Mouse (Mus musculus) CH12.LX (cell line): ENCODE data around the gene Ccser1. TPM values are rescaled to one million over a fixed set of nuclear protein-coding genes. Genes with fewer than 3 reads are reported as not detected.

ENCODE experiments used
- DNase-seq: peaks from one replicate; pipeline ENCODE4 v3.0.0-alpha.2; 2013; ENCODE audit errors: extremely low read depth
- H3K27ac ChIP-seq: 2 replicates; pipeline ENCODE4 v1.5.1; 2012; ENCODE audit warnings: low read depth, mild to moderate bottlenecking, control low read depth, moderate library complexity; ENCODE audit not compliant: insufficient read depth
- H3K27me3 ChIP-seq: replicated peaks from 2 replicates; pipeline ENCODE3; 2012; ENCODE audit warnings: inconsistent platforms
- H3K36me3 ChIP-seq, 2 experiments: replicated peaks in 1 of 2; 2 replicates each; pipeline versions ENCODE3 to v1.6.1; 2012; ENCODE audit warnings: inconsistent platforms in 1 of 2, low read length in 1 of 2, mild to moderate bottlenecking in 1 of 2, mixed read lengths in 1 of 2, moderate library complexity in 1 of 2; ENCODE audit not compliant: control insufficient read depth in 1 of 2, insufficient read depth in 1 of 2
- H3K4me1 ChIP-seq, 2 experiments: 2 replicates each; pipeline ENCODE4 v1.6.1; 2012; ENCODE audit warnings: inconsistent platforms in 1 of 2, moderate library complexity in 1 of 2; ENCODE audit not compliant: insufficient read depth in 2 of 2, control insufficient read depth in 1 of 2
- H3K4me2 ChIP-seq: 2 replicates; pipeline ENCODE4 v1.6.1; 2012; ENCODE audit warnings: low read depth, mild to moderate bottlenecking, control low read depth; ENCODE audit not compliant: poor library complexity, insufficient read depth, severe bottlenecking
- H3K4me3 ChIP-seq, 3 experiments: fragments of 150-350 bp in 1 of 3; sonication (generic) in 1 of 3; replicated peaks in 1 of 3; 2 replicates each; pipeline versions ENCODE3 to v1.5.1; 2011 to 2012; ENCODE audit warnings: low read depth in 2 of 3, low read length in 2 of 3, mild to moderate bottlenecking in 2 of 3, moderate library complexity in 2 of 3, control low read depth in 1 of 3, improper control_type of control experiment in 1 of 3, inconsistent platforms in 1 of 3, mixed read lengths in 1 of 3; ENCODE audit not compliant: poor library complexity in 1 of 3
- H3K79me2 ChIP-seq: replicated peaks from 2 replicates; pipeline ENCODE4 v1.6.1; 2012; ENCODE audit warnings: mild to moderate bottlenecking, moderate library complexity; ENCODE audit not compliant: control insufficient read depth, poor library complexity, insufficient read depth, severe bottlenecking; ENCODE audit errors: extremely low read depth
- H3K9ac ChIP-seq: 2 replicates; pipeline ENCODE4 v1.6.1; 2012; ENCODE audit warnings: low read depth, mild to moderate bottlenecking, control low read depth, moderate library complexity; ENCODE audit not compliant: insufficient read depth
- H3K9me3 ChIP-seq: replicated peaks from 2 replicates; pipeline ENCODE3; 2012; ENCODE audit warnings: low read length, inconsistent platforms, mixed read lengths
- BHLHE40 ChIP-seq: IDR thresholded peaks from 2 replicates; pipeline ENCODE4 v1.6.1; 2011; ENCODE audit warnings: mild to moderate bottlenecking, low read depth, low read length, improper control_type of control experiment
- CHD2 ChIP-seq: IDR thresholded peaks from 2 replicates; pipeline ENCODE4 v1.6.1; 2011; ENCODE audit warnings: low read length, improper control_type of control experiment
- E2F4 ChIP-seq: IDR thresholded peaks from 2 replicates; pipeline ENCODE4 v1.6.1; 2011; ENCODE audit warnings: low read depth, low read length, improper control_type of control experiment; ENCODE audit not compliant: insufficient replicate concordance
- ELF1 ChIP-seq: IDR thresholded peaks from 2 replicates; pipeline ENCODE4 v1.6.1; 2014; ENCODE audit warnings: low read depth, mild to moderate bottlenecking, inconsistent platforms, low read length, improper control_type of control experiment
- ETS1 ChIP-seq: conservative IDR thresholded peaks from 2 replicates; pipeline ENCODE4 v1.6.1; 2012; ENCODE audit warnings: low read depth, mild to moderate bottlenecking, inconsistent platforms, low read length, improper control_type of control experiment, moderate library complexity
- GABPA ChIP-seq: IDR thresholded peaks from 2 replicates; pipeline ENCODE4 v1.6.1; 2012; ENCODE audit warnings: low read depth, low read length, improper control_type of control experiment, inconsistent platforms; ENCODE audit not compliant: insufficient replicate concordance
- HCFC1 ChIP-seq: IDR thresholded peaks from 2 replicates; pipeline ENCODE4 v1.6.1; 2012; ENCODE audit warnings: low read depth, mild to moderate bottlenecking, inconsistent platforms, low read length, improper control_type of control experiment
- JUN ChIP-seq: IDR thresholded peaks from 2 replicates; pipeline ENCODE4 v1.6.1; 2011; ENCODE audit warnings: low read depth, mild to moderate bottlenecking, low read length, improper control_type of control experiment, moderate library complexity; ENCODE audit not compliant: insufficient read depth
- JUND ChIP-seq: conservative IDR thresholded peaks from 2 replicates; pipeline ENCODE4 v1.6.1; 2011; ENCODE audit warnings: low read depth, low read length, improper control_type of control experiment
- KAT2A ChIP-seq: IDR thresholded peaks from 2 replicates; pipeline ENCODE4 v1.6.1; 2012; ENCODE audit warnings: low read length, improper control_type of control experiment, inconsistent platforms; ENCODE audit not compliant: insufficient replicate concordance
- MAFK ChIP-seq: IDR thresholded peaks from 2 replicates; pipeline ENCODE4 v1.6.1; 2011; ENCODE audit warnings: low read length, improper control_type of control experiment; ENCODE audit not compliant: insufficient replicate concordance
- MAZ ChIP-seq: IDR thresholded peaks from 2 replicates; pipeline ENCODE4 v1.6.1; 2012; ENCODE audit warnings: low read depth, mild to moderate bottlenecking, inconsistent platforms, low read length, improper control_type of control experiment, moderate library complexity
- MEF2A ChIP-seq: IDR thresholded peaks from 2 replicates; pipeline ENCODE4 v1.6.1; 2014; ENCODE audit warnings: low read depth, mild to moderate bottlenecking, inconsistent platforms, low read length, improper control_type of control experiment, borderline replicate concordance
- MXI1 ChIP-seq: IDR thresholded peaks from 2 replicates; pipeline ENCODE4 v1.6.1; 2011; ENCODE audit warnings: mild to moderate bottlenecking, low read depth, low read length, improper control_type of control experiment
- NELFE ChIP-seq: IDR thresholded peaks from 2 replicates; pipeline ENCODE4 v1.6.1; 2011; ENCODE audit warnings: low read depth, low read length, improper control_type of control experiment
- PAX5 ChIP-seq: IDR thresholded peaks from 2 replicates; pipeline ENCODE4 v1.6.1; 2012; ENCODE audit warnings: low read length, inconsistent platforms, mixed read lengths
- POLR2A ChIP-seq: IDR thresholded peaks from 2 replicates; pipeline ENCODE4 v1.6.1; 2011; ENCODE audit warnings: low read depth, mild to moderate bottlenecking, improper control_type of control experiment, low read length
- RAD21 ChIP-seq: IDR thresholded peaks from 2 replicates; pipeline ENCODE4 v1.6.1; 2011; ENCODE audit warnings: low read depth, mild to moderate bottlenecking, low read length, improper control_type of control experiment, moderate library complexity
- RCOR1 ChIP-seq: conservative IDR thresholded peaks from 2 replicates; pipeline ENCODE4 v1.6.1; 2012; ENCODE audit warnings: low read depth, mild to moderate bottlenecking, inconsistent platforms, low read length, improper control_type of control experiment
- SIN3A ChIP-seq: IDR thresholded peaks from 2 replicates; pipeline ENCODE4 v1.6.1; 2012; ENCODE audit warnings: low read length, improper control_type of control experiment, inconsistent platforms
- SMC3 ChIP-seq: IDR thresholded peaks from 2 replicates; pipeline ENCODE4 v1.6.1; 2011; ENCODE audit warnings: low read depth, low read length, improper control_type of control experiment
- TCF12 ChIP-seq: IDR thresholded peaks from 2 replicates; pipeline ENCODE4 v1.6.1; 2014; ENCODE audit warnings: low read depth, mild to moderate bottlenecking, inconsistent platforms, low read length, improper control_type of control experiment
- UBTF ChIP-seq: IDR thresholded peaks from 2 replicates; pipeline ENCODE4 v1.6.1; 2012; ENCODE audit warnings: low read depth, mild to moderate bottlenecking, inconsistent platforms, low read length, improper control_type of control experiment, moderate library complexity
- USF1 ChIP-seq: IDR thresholded peaks from 2 replicates; pipeline ENCODE4 v1.6.1; 2014; ENCODE audit warnings: low read depth, mild to moderate bottlenecking, inconsistent platforms, low read length, improper control_type of control experiment
- USF2 ChIP-seq: conservative IDR thresholded peaks from 2 replicates; pipeline ENCODE4 v1.6.1; 2011; ENCODE audit warnings: low read depth, low read length, improper control_type of control experiment
- ZC3H11A ChIP-seq: IDR thresholded peaks from 2 replicates; pipeline ENCODE4 v1.6.1; 2012; ENCODE audit warnings: low read depth, mild to moderate bottlenecking, inconsistent platforms, low read length, improper control_type of control experiment
- ZKSCAN1 ChIP-seq: IDR thresholded peaks from 2 replicates; pipeline ENCODE4 v1.6.1; 2012; ENCODE audit warnings: low read depth, inconsistent platforms, low read length, improper control_type of control experiment, borderline replicate concordance
- ZNF384 ChIP-seq: IDR thresholded peaks from 2 replicates; pipeline ENCODE4 v1.6.1; 2012; ENCODE audit warnings: low read depth, low read length, improper control_type of control experiment, inconsistent platforms
- dilution Hi-C: fragments of 300-500 bp; cut with MboI; formaldehyde crosslinking; loops from 2 replicates; pipeline ENCODE4 v1.14.3; 2020; ENCODE audit warnings: low sequenced_read_pairs; ENCODE audit not compliant: extremely low pct_unique_long_range_greater_than_20kb, extremely low pct_ligation_motif_present
- in situ Hi-C: fragments of 300-500 bp; cut with MboI; formaldehyde crosslinking; loops from 3 replicates; pipeline ENCODE4 v1.14.3; 2019; ENCODE audit warnings: low sequenced_read_pairs, low pct_ligation_motif_present, low pct_unique_long_range_greater_than_20kb, mixed read lengths
- polyA plus RNA-seq: library from polyadenylated mRNA; unstranded; fragments of >175 nt; gene quantifications from 2 replicates; pipeline ENCODE4 v1.2.1, GENCODE M21; 2012; ENCODE audit warnings: low read depth; ENCODE audit not compliant: insufficient read length
- total RNA-seq, 2 experiments: library from RNA; depleted of rRNA; stranded (reverse); fragments of 300-350 nt in 1 of 2; fragments of >200 nt in 1 of 2; gene quantifications; 2 replicates each; pipeline ENCODE4 v1.2.3; 2012 to 2014

Gene Ccser1
- total and polyA plus RNA-seq, 3 experiments, result not detected

- no peak overlapping the region for H3K9ac ChIP-seq
- DNase-seq, result no peak
- H3K36me3 ChIP-seq, result no peaks in the 10 kb centered on the region
- dilution Hi-C loops (no loop called here), in situ Hi-C loops (no loop called here)
- no peaks in the 10 kb centered on the region for H3K27me3 ChIP-seq
- H3K9me3 ChIP-seq, result peaks cover 20% of the 10 kb centered on the region
- no peak overlapping the region for H3K4me2 ChIP-seq
- H3K4me1 ChIP-seq, result no peaks in the 10 kb centered on the region
- TF ChIP-seq ZKSCAN1 (no peak), RAD21 (no peak), ZC3H11A (no peak), CHD2 (no peak), GABPA (no peak), MXI1 (no peak), JUND (no peak), ZNF384 (no peak), JUN (no peak), E2F4 (no peak), PAX5 (no peak), MEF2A (no peak), NELFE (no peak), SMC3 (no peak), BHLHE40 (no peak), POLR2A (no peak)
- no peak overlapping the region for H3K27ac ChIP-seq
- H3K4me3 ChIP-seq, result no peak overlapping the region
- no peaks in the 10 kb centered on the region for H3K79me2 ChIP-seq
These were observed 718.1 kb downstream of the Ccser1 start for GRCm38 (mm10) chr6:61898238-61898637.

- in situ Hi-C loops, result no loop called here
- Histone ChIP-seq H3K9ac (no peak overlapping the region), H3K36me3 (no peaks in the 10 kb centered on the region), H3K27me3 (no peaks in the 10 kb centered on the region), H3K79me2 (no peaks in the 10 kb centered on the region), H3K9me3 (peaks cover 13% of the 10 kb centered on the region), H3K4me1 (no peaks in the 10 kb centered on the region), H3K4me2 (no peak overlapping the region), H3K27ac (no peak overlapping the region), H3K4me3 (no peak overlapping the region)
- dilution Hi-C loops, result no loop called here
- TF ChIP-seq ELF1 (no peak), TCF12 (no peak), NELFE (no peak), BHLHE40 (no peak), ZNF384 (no peak), USF2 (no peak), KAT2A (no peak), USF1 (no peak), MEF2A (no peak), RCOR1 (no peak), ETS1 (no peak), SIN3A (no peak), UBTF (no peak), MAFK (no peak), HCFC1 (no peak), GABPA (no peak), MAZ (no peak), ZC3H11A (no peak), E2F4 (no peak)
- no peak for DNase-seq
These were observed 722.6 kb downstream of the Ccser1 start for GRCm38 (mm10) chr6:61902715-61903114.
